Comparison of ENCODE assay signal across 8 mouse cellular contexts in the genomic region with DNA sequence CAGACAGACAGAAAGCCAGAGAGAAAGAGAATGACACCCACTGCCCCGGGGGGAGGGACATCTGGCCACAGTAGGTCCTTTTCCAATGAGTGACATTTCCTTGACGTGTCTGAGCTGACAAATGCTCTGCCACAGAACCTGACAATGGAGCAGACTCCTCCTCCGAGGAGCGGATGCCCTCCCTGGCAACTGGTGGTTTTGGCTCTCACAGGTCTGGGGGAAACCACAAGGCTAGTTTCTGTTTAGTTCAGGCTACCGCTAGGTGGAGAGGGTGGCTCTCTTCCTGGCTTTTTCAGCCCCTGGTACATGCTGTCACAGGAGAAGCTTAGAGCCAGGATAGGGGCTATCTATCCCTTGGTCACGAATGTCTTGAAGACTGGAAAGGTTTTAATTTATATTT.
DNase-seq lines count a peak whose midpoint lies in the region; ATAC-seq and TF ChIP-seq lines count a peak whose summit lies in the region.

No protein-coding gene starts in this region.

- no peak for ATAC-seq in forebrain, embryonic 11.5 days (replicated peaks; ENCODE audit: low FRiP score)
- no peak for ATAC-seq in forebrain, embryonic 15.5 days (replicated peaks)

- peak; percentile 43 for TF ChIP-seq CTCF in cortical plate, adult 2 months (IDR thresholded peaks at IDR 0.05; ENCODE audit: extremely low read depth, insufficient read depth, low read length)
- peak; percentile 63 for TF ChIP-seq CTCF in liver, adult 2 months (IDR thresholded peaks at IDR 0.05; ENCODE audit: low read depth, low read length)

- H3K36me3 ChIP-seq in forebrain, embryonic 11.5 days (ENCODE audit: control insufficient read depth, insufficient read depth, low read length), result no peaks in the 10 kb centered on the region
- H3K36me3 ChIP-seq in forebrain, embryonic 15.5 days, result no peaks in the 10 kb centered on the region
- H3K36me3 ChIP-seq in heart, embryonic 10.5 days, result no peaks in the 10 kb centered on the region
- no peaks in the 10 kb centered on the region for H3K36me3 ChIP-seq in liver, adult 2 months (ENCODE audit: control insufficient read depth, insufficient read depth, low read length)
- no peaks in the 10 kb centered on the region for H3K36me3 ChIP-seq in myocyte (ENCODE audit: control insufficient read depth, insufficient read depth)

- no peaks in the 10 kb centered on the region for H3K79me2 ChIP-seq in liver, adult 2 months (ENCODE audit: control insufficient read depth, insufficient read depth, low read length)
- H3K79me2 ChIP-seq in myocyte (ENCODE audit: control insufficient read depth, insufficient read depth), result no peaks in the 10 kb centered on the region

- TF ChIP-seq POLR2A in cortical plate, adult 2 months (IDR thresholded peaks at IDR 0.05; ENCODE audit: extremely low read depth, insufficient read depth, low read length), result no peak
- no peak for TF ChIP-seq POLR2A in liver, adult 2 months (IDR thresholded peaks at IDR 0.05; ENCODE audit: extremely low read depth, insufficient read depth, low read length)
- TF ChIP-seq POLR2A in myocyte (IDR thresholded peaks at IDR 0.05; ENCODE audit: insufficient read length, low read depth), result no peak

- no peak overlapping the region for H3K9ac ChIP-seq in forebrain, embryonic 11.5 days (ENCODE audit: low read length)
- no peak overlapping the region for H3K9ac ChIP-seq in forebrain, embryonic 15.5 days (replicated peaks)
- H3K9ac ChIP-seq in liver, adult 2 months (ENCODE audit: low read depth, low read length), result peak overlapping the region; percentile 14; the same call in 1 of the 2 replicates

- no peaks in the 10 kb centered on the region for H3K4me1 ChIP-seq in forebrain, embryonic 11.5 days (replicated peaks; ENCODE audit: control insufficient read depth, insufficient read depth, low read length)
- no peaks in the 10 kb centered on the region for H3K4me1 ChIP-seq in forebrain, embryonic 15.5 days
- no peaks in the 10 kb centered on the region for H3K4me1 ChIP-seq in cortical plate, adult 2 months (ENCODE audit: control insufficient read depth, insufficient read depth, low read length)
- H3K4me1 ChIP-seq in heart, embryonic 10.5 days, result peaks cover 19% of the 10 kb centered on the region
- H3K4me1 ChIP-seq in liver, adult 2 months (ENCODE audit: control insufficient read depth, insufficient read depth, low read length), result peaks cover 14% of the 10 kb centered on the region

- H3K4me3 ChIP-seq in forebrain, embryonic 11.5 days (ENCODE audit: low read depth, low read length), result no peak overlapping the region
- no peak overlapping the region for H3K4me3 ChIP-seq in forebrain, embryonic 15.5 days
- no peak overlapping the region for H3K4me3 ChIP-seq in cortical plate, adult 2 months (ENCODE audit: insufficient read depth, low read length)
- no peak overlapping the region for H3K4me3 ChIP-seq in heart, embryonic 10.5 days
- H3K4me3 ChIP-seq in liver, adult 2 months (ENCODE audit: insufficient read depth, low read depth, low read length), result no peak overlapping the region
- H3K4me3 ChIP-seq in myocyte, result no peak overlapping the region

- WGBS in forebrain, embryonic 11.5 days, result 8% methylated on average over 6 of the region's 6 CpGs
- 15% methylated on average over 6 of the region's 6 CpGs for WGBS in forebrain, embryonic 15.5 days
- WGBS in heart, embryonic 10.5 days, result 8% methylated on average over 6 of the region's 6 CpGs
- WGBS in liver, adult 2 months, result 29% methylated on average over 6 of the region's 6 CpGs

- H3K9me3 ChIP-seq in forebrain, embryonic 11.5 days (ENCODE audit: control insufficient read depth, low read length), result no peaks in the 10 kb centered on the region
- H3K9me3 ChIP-seq in forebrain, embryonic 15.5 days, result no peaks in the 10 kb centered on the region
- no peaks in the 10 kb centered on the region for H3K9me3 ChIP-seq in heart, embryonic 10.5 days

- H3ac ChIP-seq in myocyte (ENCODE audit: control insufficient read depth, insufficient read length), result no peak overlapping the region

- DNase-seq in forebrain, embryonic 11.5 days (ENCODE audit: low spot score), result peak; percentile 76
- no peak for DNase-seq in heart, embryonic 10.5 days (ENCODE audit: low spot score)
- peak; percentile 56 to 68 for DNase-seq in kidney, adult 8-10 months
- DNase-seq in liver, adult 2 months (ENCODE audit: extremely low read depth, low read depth, low spot score), result peak; percentile 54
- DNase-seq in testis, postnatal 10 days (ENCODE audit: low spot score), result peak; percentile 60

- no peak overlapping the region for H3K27ac ChIP-seq in forebrain, embryonic 11.5 days (ENCODE audit: low read depth, low read length)
- no peak overlapping the region for H3K27ac ChIP-seq in forebrain, embryonic 15.5 days (replicated peaks)
- no peak overlapping the region for H3K27ac ChIP-seq in cortical plate, adult 2 months (ENCODE audit: insufficient read depth, low read length)
- peak overlapping the region; percentile 63; the same call in 1 of the 2 replicates for H3K27ac ChIP-seq in heart, embryonic 10.5 days
- H3K27ac ChIP-seq in liver, adult 2 months (replicated peaks; ENCODE audit: insufficient read depth, low read depth, low read length), result no peak overlapping the region

- no peaks in the 10 kb centered on the region for H3K27me3 ChIP-seq in forebrain, embryonic 11.5 days (ENCODE audit: control insufficient read depth, insufficient read depth, low read length)
- H3K27me3 ChIP-seq in forebrain, embryonic 15.5 days, result no peaks in the 10 kb centered on the region
- no peaks in the 10 kb centered on the region for H3K27me3 ChIP-seq in heart, embryonic 10.5 days (ENCODE audit: insufficient read depth, poor library complexity, severe bottlenecking)
- no peaks in the 10 kb centered on the region for H3K27me3 ChIP-seq in liver, adult 2 months (ENCODE audit: control insufficient read depth, insufficient read depth, low read length)
- no peaks in the 10 kb centered on the region for H3K27me3 ChIP-seq in myocyte (ENCODE audit: control insufficient read depth, insufficient read depth, insufficient read length)

- H3K4me2 ChIP-seq in forebrain, embryonic 11.5 days (ENCODE audit: low read depth, low read length, severe bottlenecking), result no peak overlapping the region
- no peak overlapping the region for H3K4me2 ChIP-seq in forebrain, embryonic 15.5 days (replicated peaks)
- peak overlapping the region; percentile 36 for H3K4me2 ChIP-seq in myocyte (ENCODE audit: low read depth)

TF ChIP-seq in myocyte, 11 proteins besides CTCF, POLR2A, EP300 and RAD21:
- TF ChIP-seq MYOG (IDR thresholded peaks at IDR 0.05; ENCODE audit: control insufficient read depth in 1 of 3, insufficient read depth in 1 of 3, insufficient read length in 2 of 3, low read depth in 2 of 3) (peak in 1 of 3 experiments; percentile 45), USF1 (IDR thresholded peaks at IDR 0.05; ENCODE audit: low read depth) (no peak), MYOD1 (IDR thresholded peaks at IDR 0.05; ENCODE audit: control insufficient read depth in 1 of 3, insufficient read length in 2 of 3, low read depth in 2 of 3) (peak in 1 of 3 experiments; percentile 4), MAX (IDR thresholded peaks at IDR 0.05; ENCODE audit: low read depth) (no peak), SRF (IDR thresholded peaks at IDR 0.05; ENCODE audit: control insufficient read depth, insufficient read length, low read depth) (no peak)
